Mouse (Mus musculus): ENCODE results near the gene Gpcpd1. TPM values are rescaled to one million over a fixed set of nuclear protein-coding genes. Genes with fewer than 3 reads are reported as not detected.

The Gpcpd1 gene
- polyA plus RNA-seq, 1 experiment from 2014 or later: 33.7 TPM

- Histone ChIP-seq H3K4me3 (ENCODE audit: low read depth, low read length) (no peak overlapping the region), H3K9ac (ENCODE audit: low read depth, low read length) (no peak overlapping the region), H3K27me3 (replicated peaks; ENCODE audit: control insufficient read depth, insufficient read depth, low read length) (no peaks in the 10 kb centered on the region), H3K27ac (ENCODE audit: low read depth, low read length) (no peak overlapping the region), H3K9me3 (ENCODE audit: control insufficient read depth) (no peaks in the 10 kb centered on the region), H3K4me2 (replicated peaks; ENCODE audit: low read depth) (no peak overlapping the region), H3K36me3 (ENCODE audit: control insufficient read depth, insufficient read depth) (peaks cover 16% of the 10 kb centered on the region), H3K4me1 (replicated peaks; ENCODE audit: control insufficient read depth, insufficient read depth, low read length) (no peaks in the 10 kb centered on the region)
- no peak for ATAC-seq
- WGBS: 78% methylated on average over 10 of the region's 10 CpGs
- no peak for TF ChIP-seq CTCF (IDR thresholded peaks at IDR 0.05; ENCODE audit: low read depth)
Measured at GRCm38 (mm10) chr2:132526894-132527532, 60.5 kb downstream of the Gpcpd1 start.

- no peaks in the 10 kb centered on the region for H3K9me3 ChIP-seq (ENCODE audit: control insufficient read depth)
- no peaks in the 10 kb centered on the region for H3K27me3 ChIP-seq (replicated peaks; ENCODE audit: control insufficient read depth, insufficient read depth, low read length)
- H3K4me2 ChIP-seq (replicated peaks; ENCODE audit: low read depth): no peak overlapping the region
- 70% methylated on average over 4 of the region's 4 CpGs for WGBS
- no peaks in the 10 kb centered on the region for H3K4me1 ChIP-seq (replicated peaks; ENCODE audit: control insufficient read depth, insufficient read depth, low read length)
- no peak overlapping the region for H3K27ac ChIP-seq (ENCODE audit: low read depth, low read length)
- no peak overlapping the region for H3K9ac ChIP-seq (ENCODE audit: low read depth, low read length)
- no peak for TF ChIP-seq CTCF (IDR thresholded peaks at IDR 0.05; ENCODE audit: low read depth)
- H3K36me3 ChIP-seq (ENCODE audit: control insufficient read depth, insufficient read depth): peaks cover 12% of the 10 kb centered on the region
- ATAC-seq: no peak
- H3K4me3 ChIP-seq (ENCODE audit: low read depth, low read length): no peak overlapping the region
Measured at GRCm38 (mm10) chr2:132526110-132526509, 61.4 kb downstream of the Gpcpd1 start.

- Histone ChIP-seq H3K27me3 (replicated peaks; ENCODE audit: control insufficient read depth, insufficient read depth, low read length) (no peaks in the 10 kb centered on the region), H3K4me2 (replicated peaks; ENCODE audit: low read depth) (no peak overlapping the region), H3K9ac (ENCODE audit: low read depth, low read length) (no peak overlapping the region), H3K9me3 (ENCODE audit: control insufficient read depth) (no peaks in the 10 kb centered on the region), H3K27ac (ENCODE audit: low read depth, low read length) (no peak overlapping the region), H3K4me1 (replicated peaks; ENCODE audit: control insufficient read depth, insufficient read depth, low read length) (no peaks in the 10 kb centered on the region), H3K4me3 (ENCODE audit: low read depth, low read length) (no peak overlapping the region), H3K36me3 (ENCODE audit: control insufficient read depth, insufficient read depth) (no peaks in the 10 kb centered on the region)
- 56% methylated on average over 18 of the region's 18 CpGs for WGBS
- no peak for TF ChIP-seq CTCF (IDR thresholded peaks at IDR 0.05; ENCODE audit: low read depth)
- no peak for ATAC-seq
Measured at GRCm38 (mm10) chr2:132518021-132518901, 69.3 kb downstream of the Gpcpd1 start.

- no peak for TF ChIP-seq CTCF (IDR thresholded peaks at IDR 0.05; ENCODE audit: low read depth)
- Histone ChIP-seq H3K4me2 (replicated peaks; ENCODE audit: low read depth) (no peak overlapping the region), H3K4me1 (replicated peaks; ENCODE audit: control insufficient read depth, insufficient read depth, low read length) (no peaks in the 10 kb centered on the region), H3K9ac (ENCODE audit: low read depth, low read length) (no peak overlapping the region), H3K27me3 (replicated peaks; ENCODE audit: control insufficient read depth, insufficient read depth, low read length) (no peaks in the 10 kb centered on the region), H3K9me3 (ENCODE audit: control insufficient read depth) (no peaks in the 10 kb centered on the region), H3K36me3 (ENCODE audit: control insufficient read depth, insufficient read depth) (no peaks in the 10 kb centered on the region), H3K27ac (ENCODE audit: low read depth, low read length) (no peak overlapping the region), H3K4me3 (ENCODE audit: low read depth, low read length) (no peak overlapping the region)
- 80% methylated on average over 6 of the region's 6 CpGs for WGBS
- no peak for ATAC-seq
Measured at GRCm38 (mm10) chr2:132517194-132517836, 70.2 kb downstream of the Gpcpd1 start.

GRCm38 (mm10) chr2:132516130-132517030, 71.1 kb downstream of the Gpcpd1 start:
- H3K27ac ChIP-seq (ENCODE audit: low read depth, low read length): no peak overlapping the region
- H3K4me1 ChIP-seq (replicated peaks; ENCODE audit: control insufficient read depth, insufficient read depth, low read length): no peaks in the 10 kb centered on the region
- no peak overlapping the region for H3K9ac ChIP-seq (ENCODE audit: low read depth, low read length)
- H3K4me3 ChIP-seq (ENCODE audit: low read depth, low read length): no peak overlapping the region
- no peak overlapping the region for H3K4me2 ChIP-seq (replicated peaks; ENCODE audit: low read depth)
- no peaks in the 10 kb centered on the region for H3K9me3 ChIP-seq (ENCODE audit: control insufficient read depth)
- 29% methylated on average over 16 of the region's 16 CpGs for WGBS
- H3K27me3 ChIP-seq (replicated peaks; ENCODE audit: control insufficient read depth, insufficient read depth, low read length): no peaks in the 10 kb centered on the region
- TF ChIP-seq CTCF (IDR thresholded peaks at IDR 0.05; ENCODE audit: low read depth): peak; percentile 83
- no peak for ATAC-seq
- no peaks in the 10 kb centered on the region for H3K36me3 ChIP-seq (ENCODE audit: control insufficient read depth, insufficient read depth)
